Mouse (Mus musculus): ENCODE results near the gene Pjvk. TPM values are rescaled to one million over a fixed set of nuclear protein-coding genes. Genes with fewer than 3 reads are reported as not detected.
A peak's percentile ranks its signal among the peaks of the same experiment; 100 is the strongest.

The Pjvk gene
- polyA plus RNA-seq, 1 experiment from 2014 or later: 0.31 TPM

DNA sequence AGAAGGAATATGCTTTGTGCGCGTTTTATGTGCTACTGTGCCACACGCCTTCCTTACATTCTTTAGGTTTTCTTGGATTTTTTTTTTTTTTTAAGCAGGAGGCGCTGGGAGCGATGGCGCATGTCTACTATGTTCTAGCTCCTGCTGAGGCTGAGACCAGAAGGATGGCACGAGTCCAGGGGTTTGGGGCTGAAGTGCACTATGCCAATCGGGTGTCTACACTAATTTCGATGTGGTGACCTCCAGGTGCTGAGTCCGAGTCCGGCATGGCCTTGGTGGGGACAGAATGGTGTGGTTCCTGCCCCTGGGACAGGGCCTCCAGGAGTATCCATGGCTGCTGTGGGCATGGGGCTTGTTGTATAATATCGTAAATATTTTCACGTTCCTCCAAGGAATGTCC, 10.3 kb downstream of the Pjvk start:
- no peak overlapping the region for H3K4me3 ChIP-seq (ENCODE audit: low read depth, low read length)
- H3K36me3 ChIP-seq (ENCODE audit: control insufficient read depth, insufficient read depth): no peaks in the 10 kb centered on the region
- ATAC-seq: no peak
- H3K9ac ChIP-seq (ENCODE audit: low read depth, low read length): no peak overlapping the region
- no peaks in the 10 kb centered on the region for H3K27me3 ChIP-seq (replicated peaks; ENCODE audit: control insufficient read depth, insufficient read depth, low read length)
- H3K4me1 ChIP-seq (replicated peaks; ENCODE audit: control insufficient read depth, insufficient read depth, low read length): no peaks in the 10 kb centered on the region
- no peak for TF ChIP-seq CTCF (IDR thresholded peaks at IDR 0.05; ENCODE audit: low read depth)
- WGBS: 71% methylated on average over 13 of the region's 13 CpGs
- H3K9me3 ChIP-seq (ENCODE audit: control insufficient read depth): no peaks in the 10 kb centered on the region
- no peak overlapping the region for H3K4me2 ChIP-seq (replicated peaks; ENCODE audit: low read depth)
- H3K27ac ChIP-seq (ENCODE audit: low read depth, low read length): no peak overlapping the region

DNA sequence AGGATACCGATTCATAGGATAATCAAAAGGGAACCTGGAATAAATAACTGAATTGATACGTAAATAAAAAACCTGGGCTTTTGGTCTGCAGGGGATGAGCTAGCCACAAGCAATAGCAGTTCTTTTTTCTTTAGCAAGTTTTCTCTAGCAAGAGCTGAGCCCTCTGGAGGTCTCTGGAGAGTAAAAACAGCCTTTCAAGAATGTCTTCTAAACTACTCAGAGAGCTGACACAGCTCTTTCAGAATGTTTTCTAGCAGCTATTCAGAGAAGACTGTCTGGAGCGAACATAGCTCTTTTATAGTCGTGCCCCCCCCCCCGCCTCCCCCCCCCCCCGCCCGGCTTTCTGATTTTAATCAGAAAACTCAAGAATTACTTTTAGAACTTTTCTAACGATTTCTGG, 11.1 kb downstream of the Pjvk start:
- 58% methylated on average over 6 of the region's 8 CpGs for WGBS

GRCm38 (mm10) chr2:76665531-76665930, 17.3 kb downstream of the Pjvk start:
- H3K27ac ChIP-seq (ENCODE audit: low read depth, low read length): no peak overlapping the region
- peaks cover 19% of the 10 kb centered on the region; the same call in 1 of the 2 replicates for H3K36me3 ChIP-seq (ENCODE audit: control insufficient read depth, insufficient read depth)
- WGBS: 95% methylated on average over 7 of the region's 7 CpGs
- no peaks in the 10 kb centered on the region for H3K9me3 ChIP-seq (ENCODE audit: control insufficient read depth)
- no peak for ATAC-seq
- no peaks in the 10 kb centered on the region for H3K27me3 ChIP-seq (replicated peaks; ENCODE audit: control insufficient read depth, insufficient read depth, low read length)
- no peak overlapping the region for H3K4me2 ChIP-seq (replicated peaks; ENCODE audit: low read depth)
- H3K4me3 ChIP-seq (ENCODE audit: low read depth, low read length): no peak overlapping the region
- no peaks in the 10 kb centered on the region for H3K4me1 ChIP-seq (replicated peaks; ENCODE audit: control insufficient read depth, insufficient read depth, low read length)
- H3K9ac ChIP-seq (ENCODE audit: low read depth, low read length): no peak overlapping the region
- TF ChIP-seq CTCF (IDR thresholded peaks at IDR 0.05; ENCODE audit: low read depth): no peak

More for the DNA sequence above, 11.1 kb downstream of the Pjvk start:
- no peak for ATAC-seq
- Histone ChIP-seq H3K36me3 (ENCODE audit: control insufficient read depth, insufficient read depth) (0 out of 2 replicates have a peak, but pooled peaks cover 1% of the 10 kb centered on the region), H3K4me1 (replicated peaks; ENCODE audit: control insufficient read depth, insufficient read depth, low read length) (no peaks in the 10 kb centered on the region), H3K4me2 (replicated peaks; ENCODE audit: low read depth) (no peak overlapping the region), H3K27ac (ENCODE audit: low read depth, low read length) (no peak overlapping the region), H3K9ac (ENCODE audit: low read depth, low read length) (no peak overlapping the region), H3K9me3 (ENCODE audit: control insufficient read depth) (no peaks in the 10 kb centered on the region), H3K27me3 (replicated peaks; ENCODE audit: control insufficient read depth, insufficient read depth, low read length) (no peaks in the 10 kb centered on the region), H3K4me3 (ENCODE audit: low read depth, low read length) (no peak overlapping the region)
- no peak for TF ChIP-seq CTCF (IDR thresholded peaks at IDR 0.05; ENCODE audit: low read depth)

- H3K9ac ChIP-seq (ENCODE audit: low read depth, low read length): no peak overlapping the region
- peaks cover 19% of the 10 kb centered on the region; the same call in 1 of the 2 replicates for H3K36me3 ChIP-seq (ENCODE audit: control insufficient read depth, insufficient read depth)
- no peak overlapping the region for H3K4me2 ChIP-seq (replicated peaks; ENCODE audit: low read depth)
- whole genome bisulfite sequencing: 79% methylated on average over 5 of the region's 5 CpGs
- no peak for TF ChIP-seq CTCF (IDR thresholded peaks at IDR 0.05; ENCODE audit: low read depth)
- H3K9me3 ChIP-seq (ENCODE audit: control insufficient read depth): no peaks in the 10 kb centered on the region
- no peak for ATAC-seq
- no peaks in the 10 kb centered on the region for H3K27me3 ChIP-seq (replicated peaks; ENCODE audit: control insufficient read depth, insufficient read depth, low read length)
- H3K4me3 ChIP-seq (ENCODE audit: low read depth, low read length): no peak overlapping the region
- no peak overlapping the region for H3K27ac ChIP-seq (ENCODE audit: low read depth, low read length)
- no peaks in the 10 kb centered on the region for H3K4me1 ChIP-seq (replicated peaks; ENCODE audit: control insufficient read depth, insufficient read depth, low read length)
Observed at GRCm38 (mm10) chr2:76667200-76667599, 18.9 kb downstream of the Pjvk start.

DNA sequence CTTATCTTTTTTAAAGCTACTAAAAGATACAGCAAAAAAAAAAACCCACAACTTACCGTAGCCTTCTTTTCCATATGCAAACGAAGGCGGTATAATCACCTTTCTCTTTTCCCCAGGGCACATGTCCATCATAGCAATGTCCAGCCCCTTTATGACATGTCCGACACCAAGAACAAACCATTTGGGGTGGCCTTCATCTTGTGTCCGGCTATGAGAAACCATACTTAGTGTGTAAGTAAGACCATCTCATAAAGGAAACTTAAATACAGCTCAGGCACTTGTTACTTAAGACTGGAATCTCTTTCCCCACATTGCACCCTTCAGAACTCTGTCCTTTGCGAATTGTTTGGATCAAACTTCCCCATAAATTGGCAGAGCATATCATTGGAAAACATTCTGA, 23.4 kb downstream of the Pjvk start:
- no peak for ATAC-seq
- Histone ChIP-seq H3K4me2 (replicated peaks; ENCODE audit: low read depth) (peak overlapping the region; percentile 76; the same call in 1 of the 2 replicates), H3K9ac (ENCODE audit: low read depth, low read length) (no peak overlapping the region), H3K27ac (ENCODE audit: low read depth, low read length) (no peak overlapping the region), H3K4me1 (replicated peaks; ENCODE audit: control insufficient read depth, insufficient read depth, low read length) (no peaks in the 10 kb centered on the region), H3K27me3 (replicated peaks; ENCODE audit: control insufficient read depth, insufficient read depth, low read length) (no peaks in the 10 kb centered on the region), H3K36me3 (ENCODE audit: control insufficient read depth, insufficient read depth) (peaks cover 6% of the 10 kb centered on the region; the same call in 1 of the 2 replicates), H3K4me3 (ENCODE audit: low read depth, low read length) (peak overlapping the region; percentile 54; the same call in 1 of the 2 replicates), H3K9me3 (ENCODE audit: control insufficient read depth) (no peaks in the 10 kb centered on the region)
- TF ChIP-seq CTCF (IDR thresholded peaks at IDR 0.05; ENCODE audit: low read depth): no peak
- WGBS: 72% methylated on average over 6 of the region's 6 CpGs

GRCm38 (mm10) chr2:76672134-76672745, 24.0 kb downstream of the Pjvk start:
- WGBS: 8% methylated on average over 9 of the region's 9 CpGs
- no peak for ATAC-seq
- Histone ChIP-seq H3K4me2 (replicated peaks; ENCODE audit: low read depth) (peak overlapping the region; percentile 76), H3K9me3 (ENCODE audit: control insufficient read depth) (no peaks in the 10 kb centered on the region), H3K36me3 (ENCODE audit: control insufficient read depth, insufficient read depth) (peaks cover 4% of the 10 kb centered on the region; the same call in 1 of the 2 replicates), H3K27ac (ENCODE audit: low read depth, low read length) (peak overlapping the region; percentile 83), H3K27me3 (replicated peaks; ENCODE audit: control insufficient read depth, insufficient read depth, low read length) (no peaks in the 10 kb centered on the region), H3K9ac (ENCODE audit: low read depth, low read length) (peak overlapping the region; percentile 68), H3K4me1 (replicated peaks; ENCODE audit: control insufficient read depth, insufficient read depth, low read length) (0 out of 2 replicates have a peak, but pooled peaks cover 3% of the 10 kb centered on the region), H3K4me3 (ENCODE audit: low read depth, low read length) (peak overlapping the region; percentile 54)
- no peak for TF ChIP-seq CTCF (IDR thresholded peaks at IDR 0.05; ENCODE audit: low read depth)

All from intestine, postnatal 0 days (tissue).